Comparison of ENCODE assay signal across 20 mouse cellular contexts in genomic region chr17:88647149-88647548, GRCm38 (mm10). TPM values are rescaled to one million over a fixed set of nuclear protein-coding genes. Genes with fewer than 3 reads are reported as not detected.
"Had no signal": no experiment of that assay in that cellular context is flagged by ENCODE, and none has a peak within 500 bp of the region (broad histone marks: within the 10 kb centered on the region; RNA-seq: fewer than 3 reads in every experiment).

No protein-coding gene starts in this region.

- DNase-seq: retina, postnatal 1 day; right cerebral cortex, adult 18-20 months; right cerebral cortex, postnatal 14 days; right cerebral cortex, postnatal 25 days; right cerebral cortex, postnatal 4 days; spleen, adult 18-20 months; thymus, adult 18-20 months; thymus, adult 2 months; thymus, postnatal 14 days; thymus, postnatal 25 days; thymus, postnatal 36 days; thymus, postnatal 4 days had no signal

- H3K4me2 ChIP-seq: neural tube, embryonic 15.5 days; stomach, embryonic 15.5 days had no signal

- H3K9ac ChIP-seq: neural tube, embryonic 15.5 days; stomach, embryonic 15.5 days had no signal

- H3K4me1 ChIP-seq: neural tube, embryonic 15.5 days; stomach, embryonic 15.5 days had no signal

- H3K9me3 ChIP-seq: neural tube, embryonic 15.5 days; stomach, embryonic 15.5 days had no signal

- H3K4me3 ChIP-seq: neural tube, embryonic 15.5 days; stomach, embryonic 15.5 days had no signal

- H3K27me3 ChIP-seq: neural tube, embryonic 15.5 days; stomach, embryonic 15.5 days had no signal

- H3K27ac ChIP-seq: neural tube, embryonic 15.5 days; stomach, embryonic 15.5 days; stomach, postnatal 0 days had no signal

- H3K36me3 ChIP-seq: neural tube, embryonic 15.5 days had no signal

RNA-seq across cellular contexts. Expression of gene Gtf2a1l, which starts 21.3 kb away (rescaled TPM):
- polyA plus RNA-seq: small intestine, adult 2 months; spleen, adult 2 months; stomach, postnatal 0 days; thymus, postnatal 0 days; urinary bladder, adult 2 months had no signal

RNA-seq across cellular contexts. Expression of gene Ston1, which starts 49.7 kb away (rescaled TPM):
- total RNA-seq: neutrophil, adult 5-6 weeks had no signal
